Mouse (Mus musculus): Measurements from ENCODE around the gene Psmd2. TPM values are rescaled to one million over a fixed set of nuclear protein-coding genes. Genes with fewer than 3 reads are reported as not detected.
"Not testable (repeated sequence)": the region's sequence is repeated elsewhere in the genome, so short reads cannot be mapped to it uniquely, and the experiment has no call there.

The Psmd2 gene
- polyA plus RNA-seq, 1 experiment from 2014 or later, result 341 TPM

DNA sequence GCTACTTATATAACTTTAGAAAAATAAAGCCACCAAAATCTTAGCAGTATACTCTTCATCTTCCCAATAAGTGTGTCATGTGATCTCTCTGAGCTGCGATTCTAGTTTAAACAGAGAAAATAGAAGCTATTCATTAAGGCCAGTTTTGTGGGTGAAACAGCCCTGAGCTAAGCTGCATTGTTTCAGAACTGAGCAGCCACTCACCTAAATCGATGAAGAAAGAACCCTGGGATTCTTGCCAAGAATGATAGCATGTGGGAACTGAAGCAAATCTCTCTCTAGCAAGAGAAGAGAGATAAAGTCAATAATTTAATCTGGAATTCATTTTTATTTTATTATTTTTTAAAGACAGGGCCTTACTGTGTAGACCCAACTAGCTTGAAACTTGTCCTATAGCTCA lies 28.2 kb upstream of the Psmd2 start:
- H3K27me3 ChIP-seq, result peaks cover 34% of the 10 kb centered on the region
- ATAC-seq (ENCODE audit: borderline replicate concordance, extremely low read depth, low FRiP score, low TSS enrichment), result no peak
- H3K9me3 ChIP-seq, result no peaks in the 10 kb centered on the region

DNA sequence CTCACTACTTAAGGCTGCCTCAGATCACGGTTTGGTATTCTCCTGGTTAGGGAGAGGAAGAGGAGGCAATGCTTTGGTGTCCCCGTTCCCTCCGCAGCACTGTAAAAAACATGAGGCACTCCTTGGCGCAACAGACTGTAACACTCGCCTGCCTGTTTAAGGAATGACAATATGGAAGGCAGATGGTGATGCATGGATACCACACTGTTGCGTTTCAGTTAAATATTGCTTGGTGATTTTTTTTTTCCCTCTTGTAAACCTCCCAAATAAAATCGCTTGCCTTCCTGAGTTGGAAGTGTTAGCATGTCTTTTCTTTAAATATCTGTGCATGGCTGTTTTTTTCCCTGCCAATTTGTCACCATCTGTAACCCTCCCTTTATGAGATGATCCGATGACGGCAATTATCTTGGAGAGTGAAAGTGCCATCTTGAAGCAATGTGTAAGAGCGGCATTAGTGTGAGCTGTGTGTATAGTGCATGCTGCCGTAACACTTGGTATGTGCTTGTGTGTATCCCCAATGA lies 22.5 kb upstream of the Psmd2 start:
- peaks cover 29% of the 10 kb centered on the region for H3K27me3 ChIP-seq
- WGBS, result 51% methylated on average over 11 of the region's 11 CpGs
- peak overlapping the region; percentile 94 for H3K4me2 ChIP-seq
- no peaks in the 10 kb centered on the region for H3K9me3 ChIP-seq
- peaks cover 13% of the 10 kb centered on the region; the same call in 1 of the 2 replicates for H3K4me1 ChIP-seq
- ATAC-seq (ENCODE audit: borderline replicate concordance, extremely low read depth, low FRiP score, low TSS enrichment), result no peak
- H3K4me3 ChIP-seq, result no peak overlapping the region
- H3K9ac ChIP-seq, result no peak overlapping the region
- H3K36me3 ChIP-seq, result no peaks in the 10 kb centered on the region
- no peak overlapping the region for H3K27ac ChIP-seq

More for the DNA sequence above, 28.2 kb upstream of the Psmd2 start:
- no peak overlapping the region for H3K9ac ChIP-seq
- 33% methylated on average over 2 of the region's 2 CpGs for WGBS
- no peak overlapping the region for H3K4me2 ChIP-seq
- peaks cover 33% of the 10 kb centered on the region for H3K4me1 ChIP-seq
- no peak overlapping the region for H3K4me3 ChIP-seq
- H3K36me3 ChIP-seq, result no peaks in the 10 kb centered on the region
- H3K27ac ChIP-seq, result no peak overlapping the region

DNA sequence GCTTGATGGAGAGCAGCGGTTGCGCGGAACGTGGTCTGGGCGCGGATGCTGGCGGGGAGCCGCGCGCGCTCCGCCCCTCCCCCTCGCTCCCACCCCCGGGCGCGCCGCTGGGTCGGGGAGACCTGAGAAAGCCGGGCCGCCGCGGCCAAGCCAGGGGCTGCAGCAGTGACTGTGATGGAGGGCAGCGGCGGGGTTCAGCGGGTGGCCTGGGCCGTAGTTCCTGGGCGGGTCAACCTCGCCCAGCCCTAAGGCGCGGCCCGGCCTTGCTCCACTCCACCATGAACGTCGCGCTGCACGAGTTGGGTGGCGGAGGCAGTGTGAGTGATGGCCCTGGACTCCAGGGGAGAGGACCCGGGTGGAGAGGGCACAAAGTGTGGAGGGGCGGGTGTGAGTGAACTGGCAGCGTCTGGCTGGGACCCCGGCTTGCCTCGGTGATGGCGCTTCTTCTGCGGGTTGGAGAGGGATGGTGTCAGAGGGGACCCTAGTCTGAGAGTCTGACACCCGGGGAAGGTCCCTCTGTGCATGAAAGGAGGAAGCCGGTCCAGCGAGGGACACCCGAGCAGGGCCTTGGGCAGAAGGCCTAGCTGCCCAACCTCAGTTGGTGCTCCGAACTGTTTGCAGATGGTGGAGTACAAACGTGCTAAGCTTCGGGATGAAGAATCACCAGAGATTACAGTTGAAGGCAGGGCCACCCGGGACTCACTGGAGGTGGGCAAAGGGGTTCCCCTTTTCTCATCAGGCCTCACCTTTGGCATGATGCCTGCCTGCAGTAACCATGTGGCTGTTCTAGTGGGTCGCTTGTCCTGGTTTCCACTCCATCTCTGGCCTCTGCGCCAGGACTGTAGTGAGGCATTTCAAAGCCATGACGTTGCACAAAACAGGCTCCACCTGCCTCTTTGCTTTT lies 21.5 kb upstream of the Psmd2 start, which contains the start of gene Ece2:
Ece2 (plus strand) TSS at position 98 of the 904 bp plus-strand sequence.
- peaks cover 13% of the 10 kb centered on the region; the same call in 1 of the 2 replicates for H3K4me1 ChIP-seq
- 5% methylated on average over 54 of the region's 54 CpGs for WGBS
- no peaks in the 10 kb centered on the region for H3K9me3 ChIP-seq
- H3K4me3 ChIP-seq, result peak within 1 kb of the TSS; percentile 53
- ATAC-seq (ENCODE audit: borderline replicate concordance, extremely low read depth, low FRiP score, low TSS enrichment), result peak; percentile 69; the same call in 1 of the 2 replicates
- peak within 1 kb of the TSS; percentile 58 for H3K9ac ChIP-seq
- H3K27me3 ChIP-seq, result peaks cover 29% of the 10 kb centered on the region
- H3K27ac ChIP-seq, result no peak within 1 kb of the TSS
- H3K36me3 ChIP-seq, result no peaks in the 10 kb centered on the region
- peak within 1 kb of the TSS; percentile 94 for H3K4me2 ChIP-seq

DNA sequence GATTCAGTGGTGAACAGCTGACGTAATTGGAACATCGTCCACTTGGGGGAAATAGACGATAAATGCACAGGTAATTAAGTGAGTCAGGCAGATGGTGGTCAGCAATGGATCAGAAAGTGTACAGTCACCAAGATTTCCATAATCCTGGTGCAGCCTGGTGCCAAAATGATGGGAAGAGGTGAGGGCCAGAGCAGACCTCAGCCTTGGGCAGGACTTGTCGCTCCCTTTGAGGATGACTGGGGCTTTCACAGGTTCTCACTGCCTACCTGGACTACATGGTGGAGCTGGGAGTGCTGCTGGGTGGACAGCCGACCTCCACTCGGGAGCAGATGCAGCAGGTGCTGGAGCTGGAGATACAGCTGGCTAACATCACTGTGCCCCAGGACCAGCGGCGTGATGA lies 14.0 kb upstream of the Psmd2 start:
- ATAC-seq (ENCODE audit: borderline replicate concordance, extremely low read depth, low FRiP score, low TSS enrichment), result no peak
- WGBS, result 68% methylated on average over 8 of the region's 8 CpGs

DNA sequence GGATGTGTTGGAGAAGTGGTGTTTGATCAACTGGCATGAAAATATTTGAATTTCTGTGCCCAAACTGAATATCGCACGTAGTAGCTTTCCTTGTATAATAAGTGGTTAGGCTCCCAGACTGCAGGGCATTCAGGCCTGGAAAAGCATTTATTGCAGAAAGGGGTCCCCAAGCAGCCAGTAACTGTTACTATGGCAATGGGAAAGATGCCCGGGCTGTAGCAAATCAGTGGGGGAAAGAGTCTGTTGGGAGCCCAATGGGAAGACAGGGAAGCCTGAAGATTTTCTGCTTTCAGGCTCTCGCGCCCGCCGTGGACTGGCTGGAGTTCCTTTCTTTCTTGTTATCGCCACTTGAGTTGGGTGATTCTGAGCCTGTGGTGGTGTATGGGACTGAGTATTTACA lies 13.1 kb upstream of the Psmd2 start:
- H3K9ac ChIP-seq, result no peak overlapping the region
- H3K4me1 ChIP-seq, result no peaks in the 10 kb centered on the region
- no peak overlapping the region for H3K4me3 ChIP-seq
- 71% methylated on average over 8 of the region's 8 CpGs for WGBS
- H3K9me3 ChIP-seq, result no peaks in the 10 kb centered on the region
- no peak for ATAC-seq (ENCODE audit: borderline replicate concordance, extremely low read depth, low FRiP score, low TSS enrichment)
- H3K27ac ChIP-seq, result no peak overlapping the region
- no peaks in the 10 kb centered on the region for H3K27me3 ChIP-seq
- no peaks in the 10 kb centered on the region for H3K36me3 ChIP-seq
- no peak overlapping the region for H3K4me2 ChIP-seq

More for the DNA sequence above, 14.0 kb upstream of the Psmd2 start:
- H3K27ac ChIP-seq, result no peak overlapping the region
- H3K4me2 ChIP-seq, result no peak overlapping the region
- H3K36me3 ChIP-seq, result no peaks in the 10 kb centered on the region
- H3K9me3 ChIP-seq, result no peaks in the 10 kb centered on the region
- no peak overlapping the region for H3K9ac ChIP-seq
- H3K4me1 ChIP-seq, result no peaks in the 10 kb centered on the region
- no peak overlapping the region for H3K4me3 ChIP-seq
- H3K27me3 ChIP-seq, result no peaks in the 10 kb centered on the region

DNA sequence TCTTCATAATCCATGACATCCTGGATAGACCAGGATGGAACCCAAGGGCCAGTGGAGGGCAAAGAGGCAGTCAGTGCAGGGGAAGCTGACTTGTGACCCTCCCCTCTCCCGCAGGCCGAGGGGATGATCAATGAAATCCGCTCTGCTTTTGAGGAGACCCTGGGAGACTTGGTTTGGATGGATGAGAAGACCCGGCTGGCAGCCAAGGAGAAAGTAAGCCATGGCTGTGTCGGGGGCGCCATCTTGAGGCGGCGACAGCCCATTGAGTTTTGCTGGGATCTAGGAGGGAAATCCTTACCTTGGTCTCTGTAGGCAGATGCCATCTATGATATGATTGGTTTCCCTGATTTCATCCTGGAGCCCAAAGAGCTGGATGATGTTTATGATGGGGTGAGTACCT lies 9.3 kb upstream of the Psmd2 start:
- peak; percentile 59 for ATAC-seq (ENCODE audit: borderline replicate concordance, extremely low read depth, low FRiP score, low TSS enrichment)
- H3K4me2 ChIP-seq, result no peak overlapping the region

DNA sequence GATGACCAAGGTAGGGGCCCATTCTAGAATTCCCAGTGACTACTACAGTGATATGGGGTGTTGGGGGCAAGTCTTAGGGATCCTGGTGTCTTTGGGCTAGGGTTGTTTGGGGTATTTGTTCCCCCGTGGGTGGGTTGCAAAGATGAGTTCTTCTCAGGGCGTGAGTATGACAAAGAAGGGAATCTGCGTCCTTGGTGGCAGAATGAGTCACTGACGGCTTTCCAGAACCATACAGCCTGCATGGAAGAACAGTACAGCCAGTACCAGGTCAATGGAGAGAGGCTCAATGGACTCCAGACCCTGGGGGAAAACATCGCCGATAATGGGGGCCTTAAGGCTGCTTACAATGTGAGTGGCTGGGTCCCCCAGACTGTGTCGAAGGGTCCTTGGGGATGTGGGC lies 7.5 kb upstream of the Psmd2 start:
- Histone ChIP-seq H3K9me3 (no peaks in the 10 kb centered on the region), H3K36me3 (no peaks in the 10 kb centered on the region), H3K9ac (no peak overlapping the region), H3K27ac (no peak overlapping the region), H3K4me1 (no peaks in the 10 kb centered on the region), H3K4me2 (no peak overlapping the region), H3K27me3 (no peaks in the 10 kb centered on the region), H3K4me3 (no peak overlapping the region)
- no peak for ATAC-seq (ENCODE audit: borderline replicate concordance, extremely low read depth, low FRiP score, low TSS enrichment)
- WGBS, result 80% methylated on average over 7 of the region's 7 CpGs

More for the DNA sequence above, 9.3 kb upstream of the Psmd2 start:
- Histone ChIP-seq H3K27ac (no peak overlapping the region), H3K27me3 (no peaks in the 10 kb centered on the region), H3K9ac (no peak overlapping the region), H3K4me3 (no peak overlapping the region), H3K9me3 (no peaks in the 10 kb centered on the region), H3K36me3 (no peaks in the 10 kb centered on the region), H3K4me1 (no peaks in the 10 kb centered on the region)
- WGBS, result 0% methylated on average over 8 of the region's 8 CpGs

DNA sequence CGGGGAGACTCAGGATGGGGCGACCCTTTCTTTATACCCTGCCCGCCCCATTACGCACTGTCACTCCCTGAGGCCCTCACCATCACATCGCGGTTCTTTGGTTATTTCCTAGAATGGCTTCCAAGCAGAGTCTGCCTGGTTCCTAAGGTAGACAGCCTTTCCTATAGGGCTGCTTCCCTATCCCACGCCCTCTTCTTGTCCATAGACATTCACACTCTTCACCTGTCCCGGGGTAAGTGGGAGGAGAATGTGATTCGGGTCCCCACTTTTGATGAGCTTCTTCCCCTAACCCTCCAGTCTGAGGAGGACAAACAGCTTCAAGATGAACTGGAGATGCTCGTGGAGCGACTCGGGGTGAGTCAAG lies 477 bp downstream of the Psmd2 start:
- WGBS, result 5% methylated on average over 12 of the region's 12 CpGs
- H3K9me3 ChIP-seq, result no peaks in the 10 kb centered on the region
- H3K27ac ChIP-seq, result no peak overlapping the region
- peak overlapping the region; percentile 87 for H3K9ac ChIP-seq
- no peaks in the 10 kb centered on the region for H3K27me3 ChIP-seq
- peak overlapping the region; percentile 87 for H3K4me3 ChIP-seq
- no peak for ATAC-seq (ENCODE audit: borderline replicate concordance, extremely low read depth, low FRiP score, low TSS enrichment)
- peak overlapping the region; percentile 80 for H3K4me2 ChIP-seq
- H3K36me3 ChIP-seq, result peaks cover 32% of the 10 kb centered on the region
- peaks cover 15% of the 10 kb centered on the region; the same call in 1 of the 2 replicates for H3K4me1 ChIP-seq

DNA sequence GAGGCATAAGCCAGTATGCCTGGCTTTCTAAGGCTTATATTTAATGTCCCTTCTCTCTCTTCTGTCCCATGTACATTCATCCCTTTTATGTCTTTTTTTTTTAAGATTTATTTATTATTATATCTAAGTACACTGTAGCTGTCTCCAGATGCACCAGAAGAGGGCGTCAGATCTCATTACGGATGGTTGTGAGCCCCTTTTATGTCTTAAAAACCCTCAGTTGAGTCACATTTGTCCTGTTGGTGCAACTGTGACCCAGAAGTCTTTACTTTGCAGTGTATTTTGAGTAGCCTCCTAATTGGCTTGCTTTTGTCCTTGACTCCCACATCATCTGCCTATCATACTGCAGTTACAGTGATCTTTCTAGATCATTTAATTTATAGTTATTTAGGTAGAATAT lies 1.9 kb downstream of the Psmd2 start:
- WGBS, result 40% methylated on average over 2 of the region's 2 CpGs
- H3K27me3 ChIP-seq, result no peaks in the 10 kb centered on the region
- no peak overlapping the region for H3K4me2 ChIP-seq
- peaks cover 15% of the 10 kb centered on the region; the same call in 1 of the 2 replicates for H3K4me1 ChIP-seq
- no peak overlapping the region for H3K27ac ChIP-seq
- H3K36me3 ChIP-seq, result peaks cover 46% of the 10 kb centered on the region
- H3K4me3 ChIP-seq, result 0 out of 2 replicates have a peak overlapping the region, but pooled peaks have one; percentile 87
- no peaks in the 10 kb centered on the region for H3K9me3 ChIP-seq
- ATAC-seq (ENCODE audit: borderline replicate concordance, extremely low read depth, low FRiP score, low TSS enrichment), result no peak
- no peak overlapping the region for H3K9ac ChIP-seq

DNA sequence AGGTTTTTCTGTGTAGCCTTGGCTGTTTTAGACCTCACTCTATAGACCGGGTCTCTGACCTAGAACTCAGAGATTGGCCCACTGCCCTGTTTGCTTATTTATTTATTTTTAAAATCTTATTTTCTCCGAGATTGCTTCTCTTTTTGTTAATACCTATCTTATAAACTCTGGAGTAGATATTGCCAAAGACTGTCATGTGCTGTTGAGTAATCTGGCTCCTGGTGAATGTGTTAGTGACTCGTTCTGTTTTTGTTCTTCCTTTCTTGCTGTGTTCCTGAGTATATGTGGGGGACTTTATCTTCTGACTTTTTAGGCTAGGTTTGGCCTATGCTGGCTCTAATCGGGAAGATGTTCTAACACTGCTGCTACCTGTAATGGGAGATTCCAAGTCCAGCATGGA lies 6.2 kb downstream of the Psmd2 start:
- Histone ChIP-seq H3K36me3 (peaks cover 87% of the 10 kb centered on the region), H3K9me3 (no peaks in the 10 kb centered on the region), H3K27ac (no peak overlapping the region), H3K9ac (no peak overlapping the region), H3K4me3 (no peak overlapping the region), H3K4me1 (peaks cover 6% of the 10 kb centered on the region; the same call in 1 of the 2 replicates), H3K27me3 (no peaks in the 10 kb centered on the region), H3K4me2 (no peak overlapping the region)
- no peak for ATAC-seq (ENCODE audit: borderline replicate concordance, extremely low read depth, low FRiP score, low TSS enrichment)
- WGBS, result 84% methylated on average over 4 of the region's 4 CpGs

DNA sequence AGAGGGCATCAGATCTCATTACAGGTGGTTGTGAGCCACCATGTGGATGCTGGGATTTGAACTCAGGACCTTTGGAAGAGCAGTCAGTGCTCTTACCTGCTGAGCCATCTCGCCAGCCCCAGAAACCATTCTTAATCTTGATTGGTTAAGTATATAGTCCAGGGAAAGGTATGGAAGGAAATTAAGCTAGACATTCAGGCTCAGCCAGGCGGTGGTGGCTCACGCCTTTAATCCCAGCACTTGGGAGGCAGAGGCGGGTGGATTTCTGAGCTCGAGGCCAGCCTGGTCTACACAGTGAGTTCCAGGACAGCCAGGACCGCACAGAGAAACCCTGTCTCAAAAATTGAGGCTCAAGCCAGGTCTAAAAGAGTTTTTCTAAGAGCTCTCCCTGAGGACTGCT lies 16.6 kb downstream of the Psmd2 start, which contains the start of gene Eif4g1:
Eif4g1 (plus strand) TSS at position 301 of the 400 bp plus-strand sequence.
- H3K36me3 ChIP-seq; ATAC-seq (ENCODE audit: borderline replicate concordance, extremely low read depth, low FRiP score, low TSS enrichment); H3K4me1 ChIP-seq; H3K4me2 ChIP-seq; H3K4me3 ChIP-seq; H3K9ac ChIP-seq; H3K27me3 ChIP-seq; H3K27ac ChIP-seq; H3K9me3 ChIP-seq: not testable (repeated sequence)
- WGBS, result 91% methylated on average over 5 of the region's 6 CpGs

DNA sequence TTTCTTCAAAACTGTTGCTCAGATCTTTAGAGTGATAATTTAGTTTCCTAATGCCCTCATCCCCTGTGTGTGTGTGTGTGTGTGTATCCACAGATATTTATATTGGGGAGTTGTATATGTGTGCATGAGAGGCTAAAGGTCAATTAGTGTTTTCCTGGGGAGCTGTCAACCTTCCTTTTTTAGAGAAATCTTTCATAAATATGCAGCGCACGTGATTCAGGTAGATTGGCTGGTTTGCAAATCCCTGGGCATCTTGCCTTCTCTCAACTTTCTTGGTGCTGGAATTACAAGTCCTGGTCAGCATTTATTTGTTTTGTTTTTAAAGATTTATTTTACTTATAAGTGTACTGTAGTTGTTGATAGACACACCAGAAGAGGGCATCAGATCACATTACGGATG lies 18.8 kb downstream of the Psmd2 start:
- H3K9ac ChIP-seq, result no peak overlapping the region
- H3K27ac ChIP-seq, result no peak overlapping the region
- ATAC-seq (ENCODE audit: borderline replicate concordance, extremely low read depth, low FRiP score, low TSS enrichment), result no peak
- no peaks in the 10 kb centered on the region for H3K9me3 ChIP-seq
- H3K4me1 ChIP-seq, result peaks cover 23% of the 10 kb centered on the region
- 83% methylated on average over 3 of the region's 3 CpGs for WGBS
- H3K4me2 ChIP-seq, result no peak overlapping the region
- peaks cover 6% of the 10 kb centered on the region; the same call in 1 of the 2 replicates for H3K36me3 ChIP-seq
- no peaks in the 10 kb centered on the region for H3K27me3 ChIP-seq
- H3K4me3 ChIP-seq, result no peak overlapping the region
